Mouse (Mus musculus) right cerebral cortex, postnatal 4 days (tissue): ENCODE measurements around the gene Iqsec3.
A peak's percentile ranks its signal among the peaks of the same experiment; 100 is the strongest.

ENCODE experiments used
- DNase-seq: peaks from one replicate; pipeline ENCODE4 v3.0.0-alpha.2; 2022

Gene Iqsec3

DNA sequence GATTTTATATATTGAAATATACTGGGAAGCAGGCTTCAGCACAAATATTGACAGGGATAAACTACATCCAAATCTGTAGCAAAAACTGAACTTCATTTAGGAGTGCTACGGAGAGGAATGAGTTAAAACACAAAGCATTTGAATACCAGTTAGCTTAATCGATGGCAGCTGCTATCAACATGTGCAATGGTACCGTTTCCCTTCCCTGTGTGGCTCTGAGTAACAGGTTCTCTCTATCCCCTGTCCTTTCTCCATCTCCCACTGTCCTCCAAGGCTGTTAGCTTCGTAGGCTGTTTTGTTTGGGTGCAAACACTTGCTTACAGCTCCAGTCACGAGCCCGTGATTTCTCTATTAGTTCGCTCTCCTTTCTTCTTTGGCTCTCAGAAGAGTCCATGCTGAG lies 19.7 kb downstream of the Iqsec3 start:
- DNase-seq: no peak

DNA sequence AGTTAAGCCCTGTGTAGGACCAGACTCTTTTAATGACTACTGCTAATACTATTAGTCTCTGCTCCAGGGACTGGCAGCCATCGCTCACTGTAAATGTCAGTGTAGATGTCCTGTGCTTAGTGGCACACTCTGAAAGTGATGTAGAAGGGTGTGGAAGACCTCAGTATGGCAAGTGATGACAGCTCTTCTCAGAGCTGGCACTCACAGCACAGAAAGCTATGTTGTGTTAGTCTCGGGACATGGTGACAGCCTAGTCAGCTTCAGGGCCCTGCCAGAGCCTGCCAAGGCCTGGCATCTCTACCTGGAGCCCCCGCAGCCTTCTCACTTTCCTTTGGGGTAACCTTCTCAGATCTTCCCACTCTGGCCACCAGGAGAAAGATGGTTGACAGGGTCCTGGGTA lies 21.8 kb downstream of the Iqsec3 start:
- DNase-seq: no peak

DNA sequence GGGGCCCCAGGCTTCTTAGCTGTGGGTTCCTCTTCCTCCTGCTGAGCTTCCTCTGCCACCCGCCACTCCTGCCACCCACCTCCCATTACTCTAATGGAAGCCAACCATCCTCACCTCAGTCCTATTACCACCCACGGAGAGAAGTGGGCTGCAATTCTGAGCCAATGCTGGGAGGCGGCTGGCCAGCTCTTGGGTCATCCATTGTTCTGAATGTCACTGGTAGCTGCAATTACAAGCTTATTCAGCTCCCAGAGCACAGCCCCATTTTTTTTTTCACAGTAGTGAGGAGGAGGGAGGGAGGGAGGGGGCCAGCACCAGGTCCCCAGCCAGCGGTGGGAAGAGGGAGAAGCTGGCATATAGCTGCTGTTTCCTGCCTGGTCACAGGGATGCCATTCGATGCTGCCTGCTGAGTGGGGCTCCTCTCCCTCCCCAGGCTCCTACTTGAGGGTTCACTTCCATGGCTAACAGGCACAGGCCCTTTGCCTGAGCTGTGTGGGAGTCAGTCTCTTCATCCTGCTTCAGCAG lies 32.7 kb downstream of the Iqsec3 start:
- DNase-seq: no peak

DNA sequence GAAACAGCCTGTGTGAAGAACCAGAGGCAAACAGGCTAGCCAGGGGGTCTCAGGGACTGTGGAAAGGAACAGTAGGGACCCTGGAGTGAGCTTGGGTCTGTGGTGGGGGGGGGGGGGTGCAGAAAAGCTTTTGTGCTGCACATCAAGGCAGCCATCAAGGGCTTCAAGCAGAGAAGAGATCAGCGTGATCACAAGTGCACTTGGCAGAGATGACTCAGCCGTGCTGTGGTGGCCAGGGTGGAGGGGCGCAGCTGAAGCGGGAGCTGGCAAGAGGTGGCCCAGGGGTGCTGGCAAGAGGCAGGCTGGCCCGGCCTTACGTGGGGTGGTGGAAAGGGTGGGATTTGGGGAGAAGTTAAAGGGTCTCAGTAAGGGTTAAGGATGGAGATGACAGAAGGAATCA lies 48.6 kb downstream of the Iqsec3 start:
- no peak for DNase-seq

DNA sequence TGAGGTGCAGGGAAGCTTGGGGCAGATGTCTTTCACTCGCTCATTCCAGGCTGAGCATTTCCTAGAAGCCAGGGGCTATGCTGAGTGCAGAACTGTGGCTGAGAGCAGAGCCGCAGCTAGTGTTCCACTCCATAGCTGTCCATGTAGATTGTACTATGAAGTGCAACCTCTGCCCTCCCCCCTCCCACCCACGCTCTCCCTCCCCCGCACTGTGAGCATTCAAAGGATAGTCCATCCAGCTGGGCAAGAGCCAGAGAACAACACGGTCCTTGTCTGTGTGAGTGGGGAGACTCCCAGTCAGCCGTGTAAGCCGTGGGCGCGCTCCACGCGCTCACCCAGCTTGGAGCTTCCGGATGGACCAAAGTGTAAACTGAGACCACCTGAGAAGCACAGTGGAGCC lies 49.1 kb downstream of the Iqsec3 start:
- no peak for DNase-seq

DNA sequence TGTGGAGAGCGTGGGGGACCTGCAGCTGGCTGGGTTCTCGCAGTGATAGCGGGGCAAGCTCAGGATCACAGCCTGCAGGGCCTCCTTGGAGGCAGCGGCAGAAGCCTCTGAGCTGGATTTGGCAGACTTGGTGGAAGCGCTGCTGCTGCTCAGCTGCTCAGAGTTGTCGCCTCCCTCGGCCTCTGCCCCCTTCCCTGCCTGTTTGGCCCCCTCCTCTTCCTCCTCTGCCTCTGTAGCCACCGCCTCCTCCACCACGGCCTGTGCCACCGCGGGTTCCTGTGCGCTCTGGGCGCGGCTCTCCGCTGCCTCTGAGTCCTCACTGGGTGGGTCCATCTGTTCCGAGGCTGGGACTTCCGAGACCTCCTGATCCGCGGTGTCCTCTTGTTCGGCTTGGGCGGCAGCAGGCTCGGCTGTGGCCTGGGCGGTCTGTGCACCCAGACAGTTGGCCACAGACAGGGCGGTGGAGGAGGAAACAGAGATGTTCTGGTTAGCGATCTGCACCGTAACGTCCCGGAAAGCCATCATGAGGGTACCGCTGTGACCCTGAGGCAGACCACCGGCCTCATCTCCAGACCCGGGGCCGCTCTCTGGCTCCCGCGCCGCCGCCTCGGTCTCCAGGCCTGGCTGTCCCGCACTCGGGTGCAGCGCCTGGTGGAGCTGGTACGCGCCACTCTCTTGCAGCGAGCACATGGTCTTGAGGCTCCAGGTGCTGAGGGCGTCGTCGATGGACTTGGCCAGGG lies 60.8 kb downstream of the Iqsec3 start:
- DNase-seq: no peak

DNA sequence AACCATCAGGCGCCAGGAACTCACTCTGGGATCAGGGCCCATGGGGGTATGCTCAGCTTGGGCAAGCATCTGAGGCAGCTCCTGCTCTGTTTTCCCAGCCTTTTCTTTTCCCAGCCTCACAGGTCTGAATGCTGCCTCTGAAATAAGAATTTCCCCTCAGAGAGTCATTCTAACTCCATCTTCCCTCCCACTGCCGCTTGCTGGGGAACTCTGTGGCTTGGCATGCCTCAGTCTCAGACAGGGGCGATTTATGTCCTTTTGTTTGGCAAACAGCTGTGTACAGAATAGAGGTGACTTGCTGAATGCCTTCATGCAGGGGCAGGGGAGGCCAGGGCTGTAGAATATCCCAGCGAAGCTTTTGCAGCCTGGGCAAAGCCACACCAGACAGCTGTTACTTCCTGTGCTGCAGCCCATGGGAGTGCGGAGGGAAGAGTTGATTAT lies 65.9 kb downstream of the Iqsec3 start:
- DNase-seq: no peak

DNA sequence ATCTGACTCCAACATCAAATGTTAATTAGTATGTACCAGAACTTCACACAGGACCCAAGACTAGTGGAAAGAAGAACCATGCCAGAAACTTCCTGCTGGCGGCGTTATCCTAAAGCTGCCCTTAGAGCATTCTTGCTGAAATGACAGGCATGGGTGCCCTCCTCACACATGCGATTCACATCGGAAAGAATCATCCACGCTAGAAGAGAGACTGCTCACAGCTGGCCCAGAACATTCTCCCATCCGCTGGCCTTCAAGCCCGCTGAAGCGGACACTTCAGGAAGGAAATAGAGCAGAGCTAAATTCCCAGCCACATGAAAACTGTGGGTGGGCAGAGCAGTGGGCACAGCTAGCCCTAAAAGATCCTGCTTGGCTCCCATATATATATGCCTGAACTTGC lies 68.2 kb downstream of the Iqsec3 start:
- no peak for DNase-seq

DNA sequence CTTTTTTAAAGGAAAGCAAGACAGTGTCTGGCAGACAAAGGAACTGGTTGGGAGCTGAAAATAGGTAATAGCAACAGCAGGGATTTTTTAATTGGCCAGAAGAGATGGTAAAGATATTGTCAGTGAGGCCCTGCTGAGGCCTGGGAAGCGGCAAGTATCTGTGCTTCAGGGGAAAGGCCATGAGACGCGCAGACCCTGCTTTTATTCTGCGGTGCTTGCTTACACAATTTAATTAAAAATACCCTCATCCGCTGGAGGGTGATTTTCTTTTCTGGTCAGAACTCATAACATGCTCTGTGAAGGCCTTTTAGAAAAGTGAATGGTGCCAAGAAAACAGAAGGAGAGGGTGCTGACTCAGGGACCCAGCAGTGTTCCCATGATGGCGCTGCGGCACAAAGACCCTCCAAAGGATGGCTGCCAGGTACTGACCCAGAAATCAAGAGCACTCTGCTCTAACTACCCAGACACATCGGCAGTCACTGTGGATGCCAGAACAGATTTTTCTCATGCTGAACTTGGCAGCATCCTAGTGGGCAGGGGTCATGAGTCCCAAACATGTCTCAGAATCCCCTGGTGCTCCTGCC lies 70.7 kb downstream of the Iqsec3 start:
- no peak for DNase-seq

DNA sequence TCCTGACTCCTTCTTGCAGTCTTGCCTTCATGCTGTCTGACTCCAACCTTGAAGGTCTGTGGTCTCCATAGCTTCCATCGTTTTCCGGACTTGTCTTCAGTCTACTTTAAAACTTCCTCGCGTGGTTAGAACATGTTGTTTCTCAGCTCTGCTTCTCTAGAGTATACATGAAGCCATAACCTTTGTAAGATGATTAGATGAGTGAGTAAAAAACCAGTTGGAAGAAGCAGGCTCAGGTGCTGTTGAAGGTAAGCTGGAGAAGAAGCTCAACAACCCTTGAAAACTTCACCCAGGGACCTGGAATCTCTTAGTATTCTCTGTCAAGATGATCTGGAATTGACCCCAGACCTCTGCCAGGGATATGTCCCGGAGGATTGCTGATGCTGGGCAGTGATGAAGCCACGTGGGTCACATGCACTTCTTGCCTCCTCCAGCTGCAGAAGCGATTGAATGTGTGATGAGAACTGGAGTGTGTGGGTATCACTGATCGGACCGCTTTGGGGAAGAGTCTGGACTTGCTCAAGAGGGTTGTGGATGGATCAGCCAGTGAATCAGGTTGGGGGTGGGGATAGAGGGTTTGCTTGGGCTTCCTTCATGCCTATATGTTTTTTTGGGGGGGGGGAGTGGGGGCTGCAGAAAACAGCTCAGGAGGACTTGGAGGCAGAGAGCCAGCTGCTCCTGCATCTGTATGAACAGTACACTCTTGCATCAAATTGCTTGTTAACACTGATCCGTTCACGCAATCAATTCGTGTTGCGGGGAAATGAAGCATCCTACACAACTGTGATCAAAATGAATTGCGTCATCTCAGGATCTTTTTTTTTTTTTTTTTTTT lies 71.4 kb downstream of the Iqsec3 start:
- DNase-seq: no peak

DNA sequence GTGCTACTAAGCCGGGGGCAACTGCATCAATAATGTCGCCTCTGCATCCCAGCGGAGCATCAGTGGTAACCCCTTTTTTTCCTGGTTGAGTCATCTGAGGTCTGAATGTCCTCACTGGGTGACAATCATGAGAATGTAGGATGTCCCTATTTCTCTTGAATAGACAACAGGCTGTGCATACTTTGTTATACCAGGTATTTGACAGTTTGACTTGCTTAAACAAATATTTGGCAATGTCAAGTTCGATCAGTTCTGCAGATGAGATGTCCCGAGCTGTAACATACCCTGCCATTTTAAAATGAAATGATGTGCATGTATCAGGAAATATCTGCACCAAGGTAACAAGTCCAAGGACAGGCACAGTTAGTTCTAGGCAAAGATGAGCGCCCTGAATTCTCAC lies 72.3 kb downstream of the Iqsec3 start:
- DNase-seq: no peak

DNA sequence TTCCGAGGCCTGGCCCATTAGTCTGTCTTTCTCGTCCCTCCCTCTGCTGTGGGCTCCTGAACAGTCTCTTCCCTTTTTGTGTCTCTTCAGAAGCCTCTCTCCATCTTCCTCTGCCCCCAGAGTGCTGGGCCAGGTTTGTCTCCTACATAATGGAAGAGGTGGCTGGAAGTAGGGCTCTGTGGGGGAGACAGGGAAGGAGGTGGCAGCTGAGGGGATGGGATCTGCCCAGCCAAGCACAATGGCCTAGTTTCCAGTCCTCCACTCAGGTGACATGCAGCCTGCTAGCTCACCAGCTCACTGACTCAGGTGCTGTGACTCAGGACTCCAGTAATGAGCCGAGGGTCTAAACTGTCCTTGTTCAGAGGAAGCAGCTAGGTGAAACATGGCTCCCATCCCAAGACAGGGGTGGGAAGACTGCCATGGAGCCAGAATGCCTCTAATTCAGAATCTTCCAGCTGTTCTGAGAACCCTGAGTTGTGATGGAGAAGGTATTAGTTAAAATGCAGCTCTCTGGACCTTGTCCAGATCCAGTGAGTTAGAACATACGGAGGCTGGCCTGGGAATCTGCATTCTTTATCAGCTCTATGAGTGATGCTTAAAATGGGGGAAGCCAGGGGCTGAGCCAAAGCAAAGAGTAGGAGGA lies 80.7 kb downstream of the Iqsec3 start:
- no peak for DNase-seq

DNA sequence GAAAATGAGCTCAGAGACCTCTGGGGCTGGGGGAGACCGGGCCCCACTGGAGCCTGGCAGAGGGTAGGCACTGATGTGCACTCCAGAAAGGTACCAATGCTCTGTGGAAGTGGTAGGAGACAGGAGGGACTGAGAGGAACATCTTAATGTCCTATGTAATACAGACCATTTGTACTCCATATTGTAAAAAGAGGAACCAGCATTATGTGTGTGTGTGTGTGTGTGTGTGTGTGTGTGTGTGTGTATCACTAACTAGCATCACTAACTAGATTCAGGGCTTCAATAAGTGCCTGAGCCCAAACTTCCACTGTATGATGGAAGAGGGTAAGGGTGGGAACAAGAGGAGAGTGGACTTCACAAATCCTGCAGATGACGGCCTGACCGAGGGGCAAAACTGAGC lies 88.1 kb downstream of the Iqsec3 start:
- no peak for DNase-seq

DNA sequence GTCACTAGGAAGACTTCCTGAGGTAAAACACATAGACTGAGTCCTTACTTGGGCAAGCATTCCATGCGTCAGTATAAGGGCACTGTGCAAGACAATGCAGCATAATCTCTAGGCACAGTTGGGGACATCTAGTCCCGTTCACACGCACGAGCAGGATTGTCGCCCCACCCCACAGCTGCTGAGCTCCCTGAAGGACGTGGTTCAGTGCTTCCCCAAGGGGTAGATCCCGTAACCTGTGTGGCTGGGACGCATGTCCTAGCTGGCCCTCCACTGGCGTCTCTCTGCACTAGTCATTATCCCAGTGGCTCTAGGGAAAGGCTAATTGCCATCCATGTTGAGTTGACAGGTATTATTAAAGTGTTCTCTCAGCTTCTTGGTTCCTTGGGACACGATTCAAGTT lies 91.4 kb downstream of the Iqsec3 start:
- DNase-seq: no peak

DNA sequence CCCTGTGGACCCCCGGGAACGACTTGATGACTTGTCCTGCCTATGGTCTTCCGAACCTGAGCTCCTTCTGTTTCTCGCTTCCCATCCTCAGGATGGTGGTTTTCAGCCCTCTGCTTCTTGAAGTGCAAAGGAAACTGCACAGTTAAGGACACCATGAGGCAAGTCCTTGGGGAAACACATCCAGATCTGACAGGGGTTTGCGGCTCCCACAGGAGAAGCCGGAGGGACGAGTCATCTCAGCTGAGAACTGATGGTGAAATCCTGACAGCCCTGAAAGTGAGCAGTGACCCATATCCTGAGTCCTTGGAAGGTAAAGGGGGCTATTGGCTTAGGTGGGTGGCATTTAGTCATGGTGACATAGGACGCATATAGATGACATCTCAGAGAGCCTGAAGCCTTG lies 92.9 kb downstream of the Iqsec3 start:
- no peak for DNase-seq

DNA sequence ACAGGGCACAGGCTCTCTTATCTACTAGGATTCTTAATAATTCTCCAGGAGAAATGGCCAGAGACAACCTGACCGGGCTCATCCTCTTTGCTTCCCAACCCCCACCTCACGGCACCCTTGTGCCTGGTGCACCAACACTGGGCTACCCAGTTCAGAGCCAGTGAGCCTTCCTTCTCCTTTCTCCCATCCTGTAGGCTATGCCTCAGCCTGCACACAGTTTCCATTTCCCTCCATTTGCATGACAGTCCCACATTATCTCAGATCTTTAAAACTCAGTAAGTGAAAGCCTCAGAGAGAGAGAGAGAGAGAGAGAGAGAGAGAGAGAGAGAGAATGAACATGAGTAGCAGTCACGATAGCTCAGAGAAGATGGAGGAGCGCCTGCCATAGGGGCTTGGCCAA lies 95.2 kb downstream of the Iqsec3 start:
- no peak for DNase-seq

DNA sequence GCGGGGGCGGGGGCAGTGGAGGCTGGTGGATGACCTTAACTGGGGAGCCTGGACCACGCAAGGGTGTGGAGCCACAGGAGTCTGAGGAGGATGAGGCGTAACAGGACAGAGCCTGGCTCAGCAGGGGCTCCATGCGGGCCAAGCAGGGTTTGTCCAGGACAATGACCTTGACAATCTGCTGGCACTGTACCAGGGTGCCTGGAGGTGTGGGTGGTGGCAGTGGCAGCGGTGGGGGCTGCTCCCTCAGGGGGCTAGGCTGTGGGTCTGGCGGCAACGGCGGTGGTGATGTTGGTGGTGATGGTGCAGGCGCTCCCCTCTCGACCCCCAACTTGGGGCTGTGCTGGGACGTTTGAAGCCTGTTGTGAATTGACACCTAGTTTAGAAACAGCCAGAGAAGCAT lies 97.3 kb downstream of the Iqsec3 start:
- DNase-seq: no peak

DNA sequence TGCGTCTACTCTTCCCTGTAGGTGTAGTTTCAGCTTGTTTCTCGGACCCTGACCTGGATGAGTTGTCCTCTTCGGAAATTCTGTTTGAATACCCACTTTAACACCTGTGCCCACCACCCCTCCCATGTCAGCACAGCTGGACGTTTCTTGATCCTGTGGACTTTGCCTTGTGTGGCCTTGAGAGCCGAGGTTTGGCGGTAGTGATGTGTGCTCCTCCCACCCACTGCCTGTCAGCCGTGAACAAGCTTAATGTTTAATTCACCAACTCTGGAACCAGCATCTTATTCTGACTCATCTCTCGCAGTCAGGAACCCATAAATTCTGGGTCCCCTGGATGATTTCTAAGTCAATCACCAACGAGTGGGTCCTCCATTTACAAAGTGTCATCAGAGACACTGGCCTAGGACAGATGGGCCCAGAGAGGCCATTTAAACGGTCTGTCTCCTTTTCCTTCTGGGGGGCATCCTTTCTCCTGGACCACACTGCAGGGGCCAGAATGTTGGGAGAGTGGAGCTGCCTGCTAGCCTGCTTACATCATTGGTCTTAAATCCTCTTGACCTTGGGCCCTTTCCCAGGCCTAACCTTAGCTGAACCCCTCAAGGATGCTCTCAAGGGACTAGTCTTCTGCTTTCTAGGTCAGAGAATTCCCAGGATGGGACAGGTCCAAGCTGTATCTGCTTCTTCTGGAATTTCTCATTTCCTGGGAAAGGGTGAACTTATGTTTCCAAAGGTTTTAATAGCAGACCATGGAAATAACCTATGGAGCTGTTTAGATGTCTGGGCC lies 102.1 kb downstream of the Iqsec3 start:
- DNase-seq: no peak

DNA sequence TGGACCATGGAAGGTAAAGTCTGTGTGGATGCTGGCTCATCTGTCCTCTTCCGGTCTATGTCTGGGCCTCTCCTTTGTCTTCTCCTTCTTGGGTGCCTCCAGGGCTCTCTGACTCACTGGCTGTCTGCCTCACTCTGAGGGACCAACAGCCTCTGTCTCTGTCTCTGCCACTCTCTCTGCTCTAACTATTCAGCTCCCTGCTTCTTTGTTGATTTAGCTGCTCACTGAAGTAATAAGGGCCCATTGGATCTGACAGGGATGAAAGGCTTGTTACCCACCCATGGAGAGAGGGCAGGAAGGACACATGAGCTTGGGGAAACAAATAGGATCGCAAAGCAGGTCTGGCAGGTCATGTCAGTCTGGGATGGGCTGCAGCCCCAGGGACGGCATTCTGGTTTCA lies 106.4 kb downstream of the Iqsec3 start:
- no peak for DNase-seq

DNA sequence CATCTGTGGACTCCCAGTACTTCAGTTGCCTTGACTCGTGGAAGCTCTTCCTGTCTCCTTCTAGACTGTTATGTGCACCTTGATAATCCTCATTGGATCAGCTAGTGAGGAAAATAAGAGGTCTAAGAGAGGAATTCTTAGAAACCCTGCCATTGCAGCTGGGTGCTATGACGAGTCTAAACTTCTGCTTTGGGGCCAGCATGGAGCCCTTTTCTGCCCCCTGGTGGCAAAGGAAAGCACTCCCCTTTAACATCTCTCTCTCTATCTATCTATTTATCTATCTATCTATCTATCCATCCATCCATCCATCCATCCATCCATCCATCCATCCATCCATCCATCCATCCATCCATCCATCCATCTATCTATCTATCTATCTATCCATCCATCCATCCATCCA lies 106.9 kb downstream of the Iqsec3 start:
- peak; percentile 30 for DNase-seq

DNA sequence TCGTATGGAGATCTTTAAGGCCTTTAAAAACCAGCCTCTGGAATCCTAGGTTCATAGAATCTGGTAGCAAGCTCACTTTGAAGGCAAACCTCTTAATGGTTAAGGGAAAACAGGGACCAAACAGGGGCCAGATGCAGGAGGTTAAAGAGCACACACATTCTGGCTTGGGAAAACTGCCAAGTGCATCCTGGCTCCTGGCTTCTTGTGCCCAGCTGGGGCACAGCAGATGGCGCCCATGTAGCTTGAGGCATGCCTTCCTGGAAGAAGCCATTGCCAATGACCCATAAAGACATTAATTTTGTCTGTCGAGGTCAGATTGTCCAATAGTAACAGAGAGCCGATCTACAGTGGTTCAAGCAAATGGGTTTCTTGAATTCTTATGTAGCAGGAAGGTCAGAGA lies 109.5 kb downstream of the Iqsec3 start:
- no peak for DNase-seq

DNA sequence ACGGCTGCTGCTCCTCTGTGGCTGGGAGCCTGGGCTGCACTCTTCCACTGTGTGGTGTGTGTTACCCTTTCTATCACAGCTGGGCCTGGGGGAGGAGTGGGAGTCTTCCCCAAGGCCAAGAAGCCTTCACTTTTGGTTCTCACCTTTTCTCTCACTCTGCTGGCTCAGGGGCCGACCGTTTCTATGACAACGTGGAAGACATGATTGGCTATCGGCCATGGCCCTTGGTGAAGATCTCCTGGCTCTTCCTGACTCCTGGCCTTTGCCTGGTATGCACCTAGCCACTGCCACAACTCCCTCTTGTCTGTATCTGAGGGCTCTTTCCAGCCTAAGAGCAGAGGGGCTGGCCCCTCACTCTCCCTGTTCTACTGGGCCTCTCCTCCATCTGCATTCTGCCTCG lies 110.4 kb downstream of the Iqsec3 start:
- no peak for DNase-seq

DNA sequence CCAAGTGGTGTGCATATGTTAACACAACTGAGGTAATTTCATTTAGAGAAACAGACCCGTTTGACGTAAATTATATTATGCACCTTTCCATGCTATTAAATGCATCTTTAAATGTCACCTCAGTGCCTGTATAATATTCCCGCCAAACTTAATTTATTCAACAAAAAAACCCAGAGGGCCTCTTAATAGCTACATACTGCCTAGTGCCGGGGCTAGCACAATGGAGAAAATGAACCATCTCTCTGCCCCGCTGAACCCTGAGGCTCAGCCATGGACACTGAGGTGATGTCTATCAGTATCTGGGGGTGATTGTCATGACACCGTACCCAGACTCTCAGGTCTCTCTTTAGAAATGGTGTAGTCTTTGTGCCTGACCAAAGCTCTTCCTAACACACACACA lies 116.2 kb downstream of the Iqsec3 start:
- no peak for DNase-seq
